Mouse (Mus musculus) bone marrow macrophage, adult 2 months (primary cell): ENCODE results near the gene Unc79.

Source experiments
- CTCF ChIP-seq: IDR thresholded peaks from 2 replicates; pipeline ENCODE4 v1.5.1; 2012; ENCODE audit warnings: low read depth, mild to moderate bottlenecking, low read length, moderate library complexity
- POLR2A ChIP-seq: IDR thresholded peaks from 2 replicates; pipeline ENCODE4 v1.6.1; 2012; ENCODE audit warnings: mild to moderate bottlenecking, low read depth, low read length, borderline replicate concordance

GRCm38 (mm10) chr12:103109301-103109700 lies 160.6 kb downstream of the Unc79 start:
- no peak for TF ChIP-seq CTCF
- TF ChIP-seq POLR2A = no peak
